8 mouse cellular contexts compared by ENCODE assay signal in the genomic region with DNA sequence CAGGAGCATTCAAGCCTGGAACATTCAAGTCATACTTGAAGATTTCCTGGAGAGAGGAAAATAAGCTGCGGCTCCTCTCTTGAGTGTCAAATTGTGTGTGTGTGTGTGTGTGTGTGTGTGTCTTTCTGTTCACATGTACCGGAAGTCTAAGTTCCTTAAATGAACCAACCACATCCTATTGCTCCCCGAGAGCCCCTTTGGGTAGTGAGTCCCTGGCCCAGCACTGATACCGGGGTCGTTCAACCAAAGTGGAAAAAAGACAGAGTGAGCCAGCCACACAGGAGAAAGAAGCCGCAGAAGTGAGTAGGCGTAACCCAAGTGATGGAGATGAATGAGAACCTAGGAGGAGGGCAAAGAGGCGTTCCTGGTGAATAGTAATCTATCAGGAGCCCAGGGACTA. TPM values are rescaled to one million over a fixed set of nuclear protein-coding genes. Genes with fewer than 3 reads are reported as not detected.
DNase-seq lines count a peak whose midpoint lies in the region; ATAC-seq and TF ChIP-seq lines count a peak whose summit lies in the region.

No protein-coding gene starts in this region.

- peak overlapping the region; percentile 48 for H3K4me3 ChIP-seq in heart, postnatal 0 days (ENCODE audit: low read depth, low read length)
- peak overlapping the region; percentile 54; the same call in 1 of the 2 replicates for H3K4me3 ChIP-seq in embryonic facial prominence, embryonic 13.5 days

- no peak for TF ChIP-seq CTCF in heart, postnatal 0 days (IDR thresholded peaks at IDR 0.05; ENCODE audit: low read depth)

- 63% methylated on average over 8 of the region's 8 CpGs for WGBS in heart, postnatal 0 days
- 66% methylated on average over 8 of the region's 8 CpGs for WGBS in embryonic facial prominence, embryonic 13.5 days

- no peak for DNase-seq in heart, postnatal 0 days (ENCODE audit: low spot score)
- DNase-seq in heart, adult 8-10 months (ENCODE audit: low spot score): no peak
- DNase-seq in CD4-positive helper T cell, adult 2 months (ENCODE audit: low read depth, low spot score): peak; percentile 66
- peak; percentile 37 for DNase-seq in lung, postnatal 36 days
- DNase-seq in left cerebral cortex, postnatal 36 days (ENCODE audit: low spot score in 2 of 2): no peak
- no peak for DNase-seq in right cerebral cortex, postnatal 25 days
- no peak for DNase-seq in layer of hippocampus, postnatal 14 days (ENCODE audit: low spot score in 2 of 2)

- peaks cover 11% of the 10 kb centered on the region; the same call in 1 of the 2 replicates for H3K4me1 ChIP-seq in heart, postnatal 0 days (ENCODE audit: control insufficient read depth, insufficient read depth)
- H3K4me1 ChIP-seq in embryonic facial prominence, embryonic 13.5 days: peaks cover 19% of the 10 kb centered on the region

- no peak for TF ChIP-seq EP300 in heart, postnatal 0 days (IDR thresholded peaks at IDR 0.05; ENCODE audit: low read depth)

- intact Hi-C loops in left cerebral cortex, postnatal 36 days (cut with DNase I): no loop called here

- H3K27ac ChIP-seq in heart, postnatal 0 days (ENCODE audit: low read depth): no peak overlapping the region
- no peak overlapping the region for H3K27ac ChIP-seq in embryonic facial prominence, embryonic 13.5 days

- H3K27me3 ChIP-seq in heart, postnatal 0 days (ENCODE audit: control insufficient read depth, insufficient read depth, low read length): peaks cover 57% of the 10 kb centered on the region
- H3K27me3 ChIP-seq in embryonic facial prominence, embryonic 13.5 days: peaks cover 71% of the 10 kb centered on the region

- H3K9me3 ChIP-seq in heart, postnatal 0 days (replicated peaks; ENCODE audit: control insufficient read depth, low read length): no peaks in the 10 kb centered on the region
- no peaks in the 10 kb centered on the region for H3K9me3 ChIP-seq in embryonic facial prominence, embryonic 13.5 days

- H3K4me2 ChIP-seq in heart, postnatal 0 days (ENCODE audit: low read depth, low read length): peak overlapping the region; percentile 84
- H3K4me2 ChIP-seq in embryonic facial prominence, embryonic 13.5 days: peak overlapping the region; percentile 92

- no peak overlapping the region for H3K9ac ChIP-seq in heart, postnatal 0 days (replicated peaks; ENCODE audit: low read depth, low read length)
- H3K9ac ChIP-seq in embryonic facial prominence, embryonic 13.5 days: no peak overlapping the region

- ATAC-seq in heart, postnatal 0 days (ENCODE audit: insufficient read depth, low read depth): no peak
- no peak for ATAC-seq in embryonic facial prominence, embryonic 13.5 days (ENCODE audit: insufficient number of reproducible peaks, insufficient read depth, low FRiP score, low TSS enrichment, low read depth)

- no peaks in the 10 kb centered on the region for H3K36me3 ChIP-seq in heart, postnatal 0 days (replicated peaks; ENCODE audit: control insufficient read depth, insufficient read depth, low read length)
- no peaks in the 10 kb centered on the region for H3K36me3 ChIP-seq in embryonic facial prominence, embryonic 13.5 days

RNA-seq across cellular contexts. Expression of gene St14, which starts 1.7 kb away (rescaled TPM):
- 3.3 TPM in 2 replicates for total RNA-seq in heart, postnatal 0 days (2014; rRNA removed; ENCODE audit: low replicate concordance)
- polyA plus RNA-seq in heart, postnatal 0 days (2015; fragmentation: Nextera tagmentation; extraction: Ambion mirVana): 0.23 and 0.60 TPM in 2 replicates
- under 1 TPM; 0.12 to 0.66 (median 0.22) TPM for total RNA-seq in heart, adult 8-10 months (2022)
- 17.3 and 18.3 TPM in 2 replicates for polyA plus RNA-seq in embryonic facial prominence, embryonic 13.5 days (2015; fragmentation: Nextera tagmentation; extraction: Ambion mirVana)
- total RNA-seq in left cerebral cortex, postnatal 36 days (2021): under 1 TPM; 0.49 to 0.93 TPM
- under 1 TPM; 0.67 to 0.93 TPM for total RNA-seq in layer of hippocampus, postnatal 14 days (2021)

Comparison
In these comparisons a context has a peak if more than half of its experiments do, and no peak if none do; other contexts are left out.
1. DNase-seq: peak in CD4-positive helper T cell, adult 2 months (single experiment) and lung, postnatal 36 days (single experiment); none in heart, postnatal 0 days (single experiment), heart, adult 8-10 months (single experiment), left cerebral cortex, postnatal 36 days (0 of 2), right cerebral cortex, postnatal 25 days (single experiment) and layer of hippocampus, postnatal 14 days (0 of 2).